Mouse (Mus musculus): ENCODE measurements around the gene Mgp. TPM values are rescaled to one million over a fixed set of nuclear protein-coding genes. Genes with fewer than 3 reads are reported as not detected.

Gene Mgp
- polyA plus RNA-seq, 1 experiment from 2014 or later, result 225 TPM

GRCm38 (mm10) chr6:136848399-136848798 is 27.2 kb downstream of the Mgp start:
- 81% methylated on average over 8 of the region's 8 CpGs for whole genome bisulfite sequencing
- Histone ChIP-seq H3K27ac (no peak overlapping the region), H3K4me2 (no peak overlapping the region), H3K4me1 (no peaks in the 10 kb centered on the region), H3K36me3 (no peaks in the 10 kb centered on the region), H3K9me3 (no peaks in the 10 kb centered on the region), H3K4me3 (replicated peaks) (no peak overlapping the region), H3K9ac (no peak overlapping the region), H3K27me3 (replicated peaks) (no peaks in the 10 kb centered on the region)
- no peak for ATAC-seq (ENCODE audit: insufficient read depth, low FRiP score, low read depth)

- H3K4me1 ChIP-seq, result no peaks in the 10 kb centered on the region
- H3K36me3 ChIP-seq, result no peaks in the 10 kb centered on the region
- no peak overlapping the region for H3K4me3 ChIP-seq (replicated peaks)
- no peak overlapping the region for H3K27ac ChIP-seq
- no peaks in the 10 kb centered on the region for H3K27me3 ChIP-seq (replicated peaks)
- no peaks in the 10 kb centered on the region for H3K9me3 ChIP-seq
- H3K4me2 ChIP-seq, result no peak overlapping the region
- 18% methylated on average over 2 of the region's 2 CpGs for WGBS
- no peak overlapping the region for H3K9ac ChIP-seq
- peak; percentile 39; the same call in 1 of the 2 replicates for ATAC-seq (ENCODE audit: insufficient read depth, low FRiP score, low read depth)
Measured at GRCm38 (mm10) chr6:136847790-136848189, 27.8 kb downstream of the Mgp start.

- no peak for ATAC-seq (ENCODE audit: insufficient read depth, low FRiP score, low read depth)
- Histone ChIP-seq H3K4me2 (no peak overlapping the region), H3K4me3 (replicated peaks) (no peak overlapping the region), H3K27ac (no peak overlapping the region), H3K4me1 (no peaks in the 10 kb centered on the region), H3K36me3 (no peaks in the 10 kb centered on the region), H3K27me3 (replicated peaks) (no peaks in the 10 kb centered on the region), H3K9ac (no peak overlapping the region), H3K9me3 (no peaks in the 10 kb centered on the region)
- 90% methylated on average over 3 of the region's 3 CpGs for WGBS
Measured at GRCm38 (mm10) chr6:136847267-136847666, 28.4 kb downstream of the Mgp start.

GRCm38 (mm10) chr6:136845706-136846480 is 29.7 kb downstream of the Mgp start:
- no peak for ATAC-seq (ENCODE audit: insufficient read depth, low FRiP score, low read depth)
- Histone ChIP-seq H3K27me3 (replicated peaks) (no peaks in the 10 kb centered on the region), H3K4me2 (no peak overlapping the region), H3K9ac (no peak overlapping the region), H3K27ac (no peak overlapping the region), H3K4me3 (replicated peaks) (no peak overlapping the region), H3K9me3 (no peaks in the 10 kb centered on the region), H3K4me1 (no peaks in the 10 kb centered on the region), H3K36me3 (no peaks in the 10 kb centered on the region)
- whole genome bisulfite sequencing, result 74% methylated on average over 5 of the region's 5 CpGs

- WGBS, result 67% methylated on average over 2 of the region's 2 CpGs
- no peaks in the 10 kb centered on the region for H3K4me1 ChIP-seq
- H3K9ac ChIP-seq, result no peak overlapping the region
- no peak overlapping the region for H3K4me2 ChIP-seq
- no peak for ATAC-seq (ENCODE audit: insufficient read depth, low FRiP score, low read depth)
- no peaks in the 10 kb centered on the region for H3K9me3 ChIP-seq
- H3K36me3 ChIP-seq, result no peaks in the 10 kb centered on the region
- no peak overlapping the region for H3K4me3 ChIP-seq (replicated peaks)
- no peaks in the 10 kb centered on the region for H3K27me3 ChIP-seq (replicated peaks)
- no peak overlapping the region for H3K27ac ChIP-seq
Measured at GRCm38 (mm10) chr6:136844903-136845302, 30.7 kb downstream of the Mgp start.

GRCm38 (mm10) chr6:136837323-136837722 is 38.3 kb downstream of the Mgp start:
- ATAC-seq (ENCODE audit: insufficient read depth, low FRiP score, low read depth), result no peak
- H3K4me2 ChIP-seq, result no peak overlapping the region
- H3K4me3 ChIP-seq (replicated peaks), result no peak overlapping the region
- WGBS, result 72% methylated on average over 3 of the region's 3 CpGs
- no peaks in the 10 kb centered on the region for H3K36me3 ChIP-seq
- H3K9me3 ChIP-seq, result no peaks in the 10 kb centered on the region
- no peak overlapping the region for H3K9ac ChIP-seq
- H3K27ac ChIP-seq, result no peak overlapping the region
- H3K4me1 ChIP-seq, result no peaks in the 10 kb centered on the region
- H3K27me3 ChIP-seq (replicated peaks), result no peaks in the 10 kb centered on the region

- 49% methylated on average over 4 of the region's 4 CpGs for WGBS
- no peaks in the 10 kb centered on the region for H3K36me3 ChIP-seq
- 0 out of 2 replicates have a peak within 1 kb of the TSS, but pooled peaks have one; percentile 7 for H3K4me3 ChIP-seq (replicated peaks)
- H3K27ac ChIP-seq, result no peak within 1 kb of the TSS
- ATAC-seq (ENCODE audit: insufficient read depth, low FRiP score, low read depth), result no peak
- H3K4me1 ChIP-seq, result no peaks in the 10 kb centered on the region
- no peak within 1 kb of the TSS for H3K9ac ChIP-seq
- H3K27me3 ChIP-seq (replicated peaks), result no peaks in the 10 kb centered on the region
- H3K9me3 ChIP-seq, result no peaks in the 10 kb centered on the region
- no peak within 1 kb of the TSS for H3K4me2 ChIP-seq
Measured at GRCm38 (mm10) chr6:136835352-136835751, 40.3 kb downstream of the Mgp start, which contains the start of gene Smco3. Smco3 (minus strand) TSS chr6:136835452.

GRCm38 (mm10) chr6:136831712-136832111 is 43.9 kb downstream of the Mgp start:
- Histone ChIP-seq H3K27ac (no peak overlapping the region), H3K9me3 (no peaks in the 10 kb centered on the region), H3K4me3 (replicated peaks) (no peak overlapping the region), H3K4me1 (no peaks in the 10 kb centered on the region), H3K9ac (no peak overlapping the region), H3K27me3 (replicated peaks) (no peaks in the 10 kb centered on the region), H3K4me2 (no peak overlapping the region), H3K36me3 (no peaks in the 10 kb centered on the region)
- ATAC-seq (ENCODE audit: insufficient read depth, low FRiP score, low read depth), result no peak
- 72% methylated on average over 5 of the region's 5 CpGs for WGBS

- peak overlapping the region; percentile 97 for H3K4me3 ChIP-seq (replicated peaks)
- no peak overlapping the region for H3K9ac ChIP-seq
- no peaks in the 10 kb centered on the region for H3K4me1 ChIP-seq
- no peaks in the 10 kb centered on the region for H3K9me3 ChIP-seq
- peak overlapping the region; percentile 64; the same call in 1 of the 2 replicates for H3K27ac ChIP-seq
- WGBS, result 37% methylated on average over 4 of the region's 4 CpGs
- no peak for ATAC-seq (ENCODE audit: insufficient read depth, low FRiP score, low read depth)
- H3K36me3 ChIP-seq, result peaks cover 12% of the 10 kb centered on the region
- no peaks in the 10 kb centered on the region for H3K27me3 ChIP-seq (replicated peaks)
- peak overlapping the region; percentile 55 for H3K4me2 ChIP-seq
Measured at GRCm38 (mm10) chr6:136828681-136829080, 46.9 kb downstream of the Mgp start.

- WGBS, result under 1% methylated on average over 45 of the region's 45 CpGs
- peak; percentile 100 for ATAC-seq (ENCODE audit: insufficient read depth, low FRiP score, low read depth)
- H3K9me3 ChIP-seq, result no peaks in the 10 kb centered on the region
Measured at GRCm38 (mm10) chr6:136827881-136828561, 47.6 kb downstream of the Mgp start, which contains the start of gene Wbp11. Wbp11 (minus strand) TSS chr6:136828233.

GRCm38 (mm10) chr6:136827516-136827880 is 48.1 kb downstream of the Mgp start, which contains the start of gene BC049715:
BC049715 (plus strand) TSS chr6:136827626.
- H3K4me3 ChIP-seq (replicated peaks), result peak within 1 kb of the TSS; percentile 97
- H3K4me1 ChIP-seq, result no peaks in the 10 kb centered on the region
- ATAC-seq (ENCODE audit: insufficient read depth, low FRiP score, low read depth), result 0 out of 2 replicates have a peak, but pooled peaks have one; percentile 5
- H3K27ac ChIP-seq, result peak within 1 kb of the TSS; percentile 75
- peaks cover 18% of the 10 kb centered on the region for H3K36me3 ChIP-seq
- peak within 1 kb of the TSS; percentile 99 for H3K9ac ChIP-seq
- H3K9me3 ChIP-seq, result no peaks in the 10 kb centered on the region
- H3K27me3 ChIP-seq (replicated peaks), result no peaks in the 10 kb centered on the region
- H3K4me2 ChIP-seq, result peak within 1 kb of the TSS; percentile 64
- WGBS, result 0% methylated on average over 34 of the region's 34 CpGs

More at GRCm38 (mm10) chr6:136827881-136828561, 47.6 kb downstream of the Mgp start, which contains the start of gene Wbp11:
- H3K4me3 ChIP-seq (replicated peaks), result peak within 1 kb of the TSS; percentile 97
- H3K9ac ChIP-seq, result peak within 1 kb of the TSS; percentile 99
- peak within 1 kb of the TSS; percentile 64 for H3K4me2 ChIP-seq
- peaks cover 14% of the 10 kb centered on the region for H3K36me3 ChIP-seq
- H3K27ac ChIP-seq, result peak within 1 kb of the TSS; percentile 75
- no peaks in the 10 kb centered on the region for H3K4me1 ChIP-seq
- no peaks in the 10 kb centered on the region for H3K27me3 ChIP-seq (replicated peaks)

- no peaks in the 10 kb centered on the region for H3K9me3 ChIP-seq
- peaks cover 22% of the 10 kb centered on the region for H3K36me3 ChIP-seq
- no peak for ATAC-seq (ENCODE audit: insufficient read depth, low FRiP score, low read depth)
- no peaks in the 10 kb centered on the region for H3K27me3 ChIP-seq (replicated peaks)
- peak overlapping the region; percentile 99 for H3K9ac ChIP-seq
- H3K27ac ChIP-seq, result no peak overlapping the region
- H3K4me2 ChIP-seq, result peak overlapping the region; percentile 64
- whole genome bisulfite sequencing, result 15% methylated on average over 7 of the region's 7 CpGs
- H3K4me1 ChIP-seq, result no peaks in the 10 kb centered on the region
- peak overlapping the region; percentile 97 for H3K4me3 ChIP-seq (replicated peaks)
Measured at GRCm38 (mm10) chr6:136827116-136827515, 48.5 kb downstream of the Mgp start.

Measured in stomach, embryonic 15.5 days (tissue).